Mouse (Mus musculus): ENCODE results near the gene Sipa1l2. TPM values are rescaled to one million over a fixed set of nuclear protein-coding genes. Genes with fewer than 3 reads are reported as not detected.

Sipa1l2 gene
- polyA plus RNA-seq (2014; fragmentation: Nextera tagmentation; extraction: Ambion mirVana), result 17.8 and 18.0 TPM in 2 replicates

DNA sequence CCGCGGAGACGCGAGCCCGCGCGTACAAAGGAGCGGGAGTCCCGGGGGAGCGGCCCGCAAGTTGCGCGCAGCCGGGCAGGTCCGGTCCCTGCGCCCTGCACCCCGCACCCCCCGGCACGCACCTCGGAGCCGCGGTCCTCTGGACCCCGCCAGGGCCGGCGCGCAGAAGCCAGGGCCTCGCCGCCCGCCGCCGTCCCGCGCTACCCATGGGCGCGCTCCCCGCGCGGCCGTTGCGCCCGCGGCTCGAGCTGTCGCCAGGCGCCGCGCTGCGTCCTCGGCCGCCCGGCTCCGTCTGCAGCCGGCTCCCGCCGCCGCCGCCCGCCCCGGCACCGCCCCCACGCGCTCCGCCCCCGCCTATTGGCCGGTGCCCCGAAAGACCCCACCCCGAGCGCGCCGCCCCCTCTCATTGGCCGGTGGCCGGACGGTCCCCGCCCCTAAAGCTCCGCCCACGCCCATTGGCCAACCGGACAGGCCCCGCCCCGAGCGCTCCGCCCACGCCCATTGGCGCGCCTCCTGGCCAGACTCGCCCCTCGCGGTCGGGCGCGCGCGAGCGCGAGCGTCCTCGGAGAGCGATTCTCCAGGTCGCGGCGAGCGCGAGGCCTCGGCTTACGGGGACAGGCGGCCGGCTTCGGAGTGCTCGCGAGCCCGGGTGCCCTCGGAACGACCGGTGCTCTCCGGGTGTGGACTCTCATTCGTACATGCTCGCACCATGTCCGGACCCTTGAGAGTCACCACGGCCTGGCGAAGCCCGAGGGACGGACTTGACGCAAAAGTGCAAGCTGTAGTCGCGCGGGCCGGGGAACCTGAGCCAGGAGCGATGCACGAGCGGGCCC is at the start of gene Sipa1l2:
Gene Sipa1l2 (minus strand): TSS at position 276 of the 833 bp plus-strand sequence.
- Histone ChIP-seq H3K9ac (ENCODE audit: low read length) (peak within 1 kb of the TSS; percentile 95), H3K27ac (replicated peaks in 1 of 2; ENCODE audit: control insufficient read depth in 1 of 2, insufficient read depth in 1 of 2, low read depth in 2 of 2, low read length in 2 of 2) (peak within 1 kb of the TSS; percentile 74 to 84), H3K36me3 (ENCODE audit: control insufficient read depth, insufficient read depth, low read length) (no peaks in the 10 kb centered on the region), H3K4me3 (ENCODE audit: control insufficient read depth in 1 of 2, insufficient read depth in 1 of 2, low read depth in 1 of 2, low read length in 2 of 2) (peak within 1 kb of the TSS; percentile 79 to 94), H3K4me1 (ENCODE audit: control insufficient read depth in 2 of 2, insufficient read depth in 2 of 2, low read length in 2 of 2) (peaks cover 0 to 33% of the 10 kb centered on the region in 2 experiments; a peak in 2 of 4 replicates), H3K9me3 (ENCODE audit: control insufficient read depth, low read length) (no peaks in the 10 kb centered on the region), H3K27me3 (ENCODE audit: control insufficient read depth, insufficient read depth, low read length) (no peaks in the 10 kb centered on the region), H3K4me2 (ENCODE audit: low read length) (peak within 1 kb of the TSS; percentile 97)
- peak; percentile 92 for ATAC-seq (ENCODE audit: insufficient number of reproducible peaks, insufficient read depth, low FRiP score, low read depth)
- under 1% methylated on average over 90 of the region's 129 CpGs for WGBS

DNA sequence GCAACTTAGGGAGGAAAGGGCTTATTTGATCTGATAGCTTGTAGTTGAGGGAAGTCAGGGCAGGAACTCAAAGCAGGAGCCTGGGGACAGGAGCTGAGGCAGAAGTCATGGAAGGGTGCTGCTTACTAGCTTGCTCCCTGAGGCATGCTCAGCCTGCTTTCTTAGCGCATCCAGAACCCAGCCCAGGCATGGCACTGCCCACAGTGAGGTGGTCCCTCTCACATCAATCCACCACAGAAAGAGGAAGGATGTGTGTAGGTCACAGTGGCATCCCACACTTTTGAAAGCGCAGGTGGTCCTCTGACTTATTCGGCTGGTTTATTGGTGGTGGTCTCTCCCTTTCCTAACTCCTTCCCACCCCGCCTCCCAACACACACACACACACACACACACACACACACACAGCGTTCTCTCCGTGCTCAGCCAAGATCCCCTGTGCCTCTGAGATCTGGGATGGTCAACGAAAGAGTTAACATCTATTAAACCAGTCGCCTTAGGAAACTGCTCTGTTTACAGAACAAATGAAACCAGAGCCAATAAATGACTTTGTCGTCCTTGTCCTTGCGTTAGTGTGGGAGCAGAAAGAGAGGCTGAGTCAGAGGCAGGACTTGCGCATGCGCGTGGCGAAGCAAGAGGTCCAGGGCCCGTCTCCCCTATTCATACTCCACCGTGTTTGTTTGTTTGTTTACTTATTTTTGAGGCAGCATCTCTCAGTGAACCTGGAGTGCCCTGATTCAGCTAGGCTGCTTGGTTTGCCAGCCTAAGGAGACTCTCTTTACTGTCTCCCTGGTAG is 49.1 kb upstream of the Sipa1l2 start:
- WGBS, result 80% methylated on average over 16 of the region's 16 CpGs
- no peak overlapping the region for H3K4me3 ChIP-seq (ENCODE audit: control insufficient read depth in 1 of 2, insufficient read depth in 1 of 2, low read depth in 1 of 2, low read length in 2 of 2)
- H3K9me3 ChIP-seq (ENCODE audit: control insufficient read depth, low read length), result no peaks in the 10 kb centered on the region
- no peak for ATAC-seq (ENCODE audit: insufficient number of reproducible peaks, insufficient read depth, low FRiP score, low read depth)
- H3K27me3 ChIP-seq (ENCODE audit: control insufficient read depth, insufficient read depth, low read length), result no peaks in the 10 kb centered on the region
- H3K4me1 ChIP-seq (ENCODE audit: control insufficient read depth in 2 of 2, insufficient read depth in 2 of 2, low read length in 2 of 2), result peaks cover 35 to 36% of the 10 kb centered on the region in 2 experiments
- H3K4me2 ChIP-seq (ENCODE audit: low read length), result no peak overlapping the region
- no peak overlapping the region for H3K9ac ChIP-seq (ENCODE audit: low read length)
- H3K27ac ChIP-seq (replicated peaks in 1 of 2; ENCODE audit: control insufficient read depth in 1 of 2, insufficient read depth in 1 of 2, low read depth in 2 of 2, low read length in 2 of 2), result no peak overlapping the region
- H3K36me3 ChIP-seq (ENCODE audit: control insufficient read depth, insufficient read depth, low read length), result no peaks in the 10 kb centered on the region

DNA sequence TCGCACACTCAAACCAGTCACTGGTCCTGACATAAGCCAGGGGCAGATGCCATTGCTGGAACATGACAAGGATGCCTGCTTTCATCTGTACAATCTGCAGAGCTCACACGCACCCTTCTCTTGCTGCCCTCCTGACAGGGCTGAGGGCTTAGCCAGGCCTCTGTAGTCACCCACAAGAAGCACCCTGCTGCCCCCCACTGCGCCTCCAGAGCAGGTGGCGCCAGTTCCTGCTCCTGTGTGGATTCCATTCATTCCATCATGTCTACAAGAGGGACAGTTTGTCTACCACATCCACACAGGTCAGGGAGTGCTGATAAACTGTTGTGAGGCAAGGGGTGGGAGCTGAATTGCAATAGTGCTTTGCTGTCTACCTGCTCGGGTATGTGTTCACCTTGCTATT is 47.3 kb upstream of the Sipa1l2 start:
- Histone ChIP-seq H3K9me3 (ENCODE audit: control insufficient read depth, low read length) (peaks cover 3% of the 10 kb centered on the region; the same call in 1 of the 2 replicates), H3K4me3 (ENCODE audit: control insufficient read depth in 1 of 2, insufficient read depth in 1 of 2, low read depth in 1 of 2, low read length in 2 of 2) (no peak overlapping the region), H3K4me1 (ENCODE audit: control insufficient read depth in 2 of 2, insufficient read depth in 2 of 2, low read length in 2 of 2) (peaks cover 39 to 40% of the 10 kb centered on the region in 2 experiments), H3K27me3 (ENCODE audit: control insufficient read depth, insufficient read depth, low read length) (no peaks in the 10 kb centered on the region), H3K4me2 (ENCODE audit: low read length) (no peak overlapping the region), H3K36me3 (ENCODE audit: control insufficient read depth, insufficient read depth, low read length) (no peaks in the 10 kb centered on the region), H3K27ac (replicated peaks in 1 of 2; ENCODE audit: control insufficient read depth in 1 of 2, insufficient read depth in 1 of 2, low read depth in 2 of 2, low read length in 2 of 2) (peak overlapping the region; percentile 43 to 51; a peak in 3 of 4 replicates), H3K9ac (ENCODE audit: low read length) (no peak overlapping the region)
- no peak for ATAC-seq (ENCODE audit: insufficient number of reproducible peaks, insufficient read depth, low FRiP score, low read depth)
- 18% methylated on average over 5 of the region's 5 CpGs for WGBS

DNA sequence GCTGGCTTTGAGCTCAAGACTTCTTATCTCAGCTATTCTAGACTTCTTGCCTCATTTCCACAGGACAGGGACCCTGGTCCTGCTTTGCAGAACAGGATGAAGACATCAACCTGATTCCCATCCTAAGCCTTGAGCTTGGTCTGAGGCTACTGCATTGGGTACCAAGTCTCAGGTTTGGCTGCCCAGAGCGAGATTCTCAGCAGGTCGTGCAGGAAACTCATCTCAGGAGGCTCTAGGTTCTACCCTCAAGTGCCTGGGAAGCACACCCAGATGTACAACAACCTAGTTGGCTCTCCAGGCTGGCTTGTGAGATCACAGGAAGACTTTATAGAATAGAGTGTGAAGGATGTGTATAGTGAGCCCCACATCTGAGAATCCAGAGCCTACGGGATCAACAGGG is 46.4 kb upstream of the Sipa1l2 start:
- 73% methylated on average over 3 of the region's 3 CpGs for WGBS
- Histone ChIP-seq H3K9ac (ENCODE audit: low read length) (no peak overlapping the region), H3K4me2 (ENCODE audit: low read length) (no peak overlapping the region), H3K36me3 (ENCODE audit: control insufficient read depth, insufficient read depth, low read length) (no peaks in the 10 kb centered on the region), H3K4me1 (ENCODE audit: control insufficient read depth in 2 of 2, insufficient read depth in 2 of 2, low read length in 2 of 2) (peaks cover 39 to 44% of the 10 kb centered on the region in 2 experiments), H3K4me3 (ENCODE audit: control insufficient read depth in 1 of 2, insufficient read depth in 1 of 2, low read depth in 1 of 2, low read length in 2 of 2) (no peak overlapping the region), H3K27ac (replicated peaks in 1 of 2; ENCODE audit: control insufficient read depth in 1 of 2, insufficient read depth in 1 of 2, low read depth in 2 of 2, low read length in 2 of 2) (no peak overlapping the region), H3K27me3 (ENCODE audit: control insufficient read depth, insufficient read depth, low read length) (no peaks in the 10 kb centered on the region), H3K9me3 (ENCODE audit: control insufficient read depth, low read length) (peaks cover 3% of the 10 kb centered on the region; the same call in 1 of the 2 replicates)
- no peak for ATAC-seq (ENCODE audit: insufficient number of reproducible peaks, insufficient read depth, low FRiP score, low read depth)

DNA sequence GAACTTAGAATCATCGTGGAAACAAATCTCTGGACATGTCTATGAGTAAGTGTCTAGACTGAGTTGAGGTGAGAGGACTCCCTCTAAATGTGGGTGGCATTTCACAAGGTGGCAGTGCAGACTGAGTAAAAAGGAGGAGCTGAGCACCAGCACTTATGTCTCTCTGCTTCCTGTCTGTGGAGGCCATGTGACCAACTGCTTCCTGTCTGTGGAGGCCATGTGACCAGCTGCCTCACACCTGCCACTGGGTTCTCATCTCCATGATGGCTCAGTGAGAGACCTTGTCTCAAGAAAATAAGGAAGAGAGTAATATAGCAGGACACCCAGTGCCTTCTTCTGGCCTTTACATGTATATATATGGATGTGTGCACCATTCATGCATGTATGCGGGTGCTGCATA is 43.9 kb upstream of the Sipa1l2 start:
- H3K9ac ChIP-seq (ENCODE audit: low read length), result no peak overlapping the region
- ATAC-seq (ENCODE audit: insufficient number of reproducible peaks, insufficient read depth, low FRiP score, low read depth), result no peak
- H3K4me3 ChIP-seq (ENCODE audit: control insufficient read depth in 1 of 2, insufficient read depth in 1 of 2, low read depth in 1 of 2, low read length in 2 of 2), result no peak overlapping the region
- WGBS, result 98% methylated on average over 2 of the region's 2 CpGs
- no peak overlapping the region for H3K4me2 ChIP-seq (ENCODE audit: low read length)
- H3K4me1 ChIP-seq (ENCODE audit: control insufficient read depth in 2 of 2, insufficient read depth in 2 of 2, low read length in 2 of 2), result peaks cover 19 to 23% of the 10 kb centered on the region in 2 experiments
- H3K27ac ChIP-seq (replicated peaks in 1 of 2; ENCODE audit: control insufficient read depth in 1 of 2, insufficient read depth in 1 of 2, low read depth in 2 of 2, low read length in 2 of 2), result no peak overlapping the region
- no peaks in the 10 kb centered on the region for H3K27me3 ChIP-seq (ENCODE audit: control insufficient read depth, insufficient read depth, low read length)
- H3K36me3 ChIP-seq (ENCODE audit: control insufficient read depth, insufficient read depth, low read length), result no peaks in the 10 kb centered on the region
- H3K9me3 ChIP-seq (ENCODE audit: control insufficient read depth, low read length), result peaks cover 3% of the 10 kb centered on the region; the same call in 1 of the 2 replicates

DNA sequence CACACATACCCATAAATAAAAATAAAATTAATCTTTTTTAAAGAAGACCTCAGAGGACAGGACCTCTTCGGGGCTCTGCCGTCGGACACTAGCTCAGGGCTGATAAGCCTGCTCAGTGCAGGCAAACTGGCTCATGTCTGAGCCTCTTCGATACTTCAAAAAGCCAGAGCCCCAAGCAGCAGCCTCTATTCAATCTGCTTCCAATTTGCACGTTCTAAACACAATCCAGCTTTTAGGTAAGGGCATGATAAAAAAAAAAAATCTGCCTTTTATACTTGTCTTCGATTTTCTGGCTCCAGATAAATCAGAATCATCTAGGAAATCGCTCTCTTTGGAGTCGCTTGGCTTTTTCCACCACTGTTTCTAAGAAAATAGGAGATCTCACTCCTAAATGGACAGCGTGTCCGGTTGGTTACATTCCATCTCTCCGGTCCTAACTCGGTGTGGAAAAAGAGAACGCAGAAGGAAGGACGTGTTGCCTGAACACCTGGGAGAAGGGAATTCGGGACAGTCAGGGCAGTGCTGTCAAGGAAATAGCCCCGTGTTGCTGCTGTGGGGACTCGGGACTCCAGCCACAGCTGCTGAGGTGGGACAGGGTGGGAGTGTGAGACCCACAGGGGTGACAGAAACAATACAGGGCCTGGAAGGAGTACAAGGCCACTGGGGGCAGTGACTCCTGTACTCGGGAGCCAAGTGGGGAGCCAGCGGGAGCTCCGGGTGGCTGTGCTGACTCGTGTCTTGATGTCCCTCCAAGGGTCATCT is 42.4 kb upstream of the Sipa1l2 start:
- WGBS, result 67% methylated on average over 21 of the region's 21 CpGs
- H3K4me2 ChIP-seq (ENCODE audit: low read length), result no peak overlapping the region
- no peak overlapping the region for H3K27ac ChIP-seq (replicated peaks in 1 of 2; ENCODE audit: control insufficient read depth in 1 of 2, insufficient read depth in 1 of 2, low read depth in 2 of 2, low read length in 2 of 2)
- peaks cover 13 to 14% of the 10 kb centered on the region in 2 experiments for H3K4me1 ChIP-seq (ENCODE audit: control insufficient read depth in 2 of 2, insufficient read depth in 2 of 2, low read length in 2 of 2)
- no peak overlapping the region for H3K9ac ChIP-seq (ENCODE audit: low read length)
- ATAC-seq (ENCODE audit: insufficient number of reproducible peaks, insufficient read depth, low FRiP score, low read depth), result no peak
- H3K9me3 ChIP-seq (ENCODE audit: control insufficient read depth, low read length), result peaks cover 3% of the 10 kb centered on the region; the same call in 1 of the 2 replicates
- no peaks in the 10 kb centered on the region for H3K36me3 ChIP-seq (ENCODE audit: control insufficient read depth, insufficient read depth, low read length)
- H3K27me3 ChIP-seq (ENCODE audit: control insufficient read depth, insufficient read depth, low read length), result no peaks in the 10 kb centered on the region
- no peak overlapping the region for H3K4me3 ChIP-seq (ENCODE audit: control insufficient read depth in 1 of 2, insufficient read depth in 1 of 2, low read depth in 1 of 2, low read length in 2 of 2)
